Mouse (Mus musculus) midbrain, embryonic 16.5 days (tissue): ENCODE measurements around the gene Lrrc74a. TPM values are rescaled to one million over a fixed set of nuclear protein-coding genes. Genes with fewer than 3 reads are reported as not detected.

ENCODE experiments used
- ATAC-seq: fragments of 200-750 bp; cut with Nextera tagmentation; 2 replicates; pipeline ENCODE4 v1.8.0; 2017; ENCODE audit warnings: moderate TSS enrichment
- H3K27ac ChIP-seq: fragments of 300-500 bp; sonication (generic); 2 replicates; pipeline ENCODE4 v1.5.1; 2014; ENCODE audit warnings: mild to moderate bottlenecking, low read length, mixed read lengths
- H3K27me3 ChIP-seq: fragments of 300-500 bp; sonication (generic); 2 replicates; pipeline ENCODE4 v1.6.1; 2014; ENCODE audit warnings: low read depth, low read length, mixed read lengths; ENCODE audit not compliant: control insufficient read depth, insufficient read depth
- H3K36me3 ChIP-seq: fragments of 300-500 bp; sonication (generic); 2 replicates; pipeline ENCODE4 v1.6.1; 2014; ENCODE audit warnings: mild to moderate bottlenecking, low read length, moderate library complexity, mixed read lengths; ENCODE audit not compliant: control insufficient read depth, insufficient read depth
- H3K4me1 ChIP-seq: fragments of 300-500 bp; sonication (generic); 2 replicates; pipeline ENCODE4 v1.6.1; 2014; ENCODE audit warnings: mild to moderate bottlenecking, low read length, mixed read lengths; ENCODE audit not compliant: control insufficient read depth, insufficient read depth
- H3K4me2 ChIP-seq: fragments of 300-500 bp; sonication (generic); 2 replicates; pipeline ENCODE4 v1.6.1; 2014; ENCODE audit warnings: mild to moderate bottlenecking, low read length, mixed read lengths
- H3K4me3 ChIP-seq: fragments of 300-500 bp; sonication (generic); 2 replicates; pipeline ENCODE4 v1.5.1; 2014; ENCODE audit warnings: low read depth, mild to moderate bottlenecking, low read length, moderate library complexity, mixed read lengths
- H3K9ac ChIP-seq: fragments of 300-500 bp; sonication (generic); 2 replicates; pipeline ENCODE4 v1.6.1; 2014; ENCODE audit warnings: low read depth, low read length, mixed read lengths
- H3K9me3 ChIP-seq: fragments of 300-500 bp; sonication (generic); replicated peaks from 2 replicates; pipeline ENCODE4 v1.6.1; 2014; ENCODE audit warnings: mild to moderate bottlenecking, low read length, mixed read lengths; ENCODE audit not compliant: control insufficient read depth, poor library complexity, severe bottlenecking
- WGBS: fragments of 180-500 bp; shearing (Covaris S2); extraction: QIAGEN DNeasy Blood & Tissue Kit; methylation state at CpG from one replicate; pipeline ENCODE4 v1.1.7; 2014; 5-methylcytosine and 5-hydroxymethylcytosine counted together
- polyA plus RNA-seq: library from polyadenylated mRNA; unstranded; fragments of >200 nt; fragmentation: Nextera tagmentation; extraction: Ambion mirVana; gene quantifications from 2 replicates; pipeline ENCODE4 v1.2.1, GENCODE M21; 2015

Lrrc74a gene
- polyA plus RNA-seq, result not detected in 2 replicates

- WGBS, result 86% methylated on average over 8 of the region's 8 CpGs
- Histone ChIP-seq H3K27ac (no peak within 1 kb of the TSS), H3K4me3 (no peak within 1 kb of the TSS), H3K4me2 (no peak within 1 kb of the TSS), H3K9ac (no peak within 1 kb of the TSS), H3K9me3 (no peaks in the 10 kb centered on the region), H3K4me1 (no peaks in the 10 kb centered on the region), H3K27me3 (no peaks in the 10 kb centered on the region), H3K36me3 (no peaks in the 10 kb centered on the region)
- no peak for ATAC-seq
Measured at GRCm38 (mm10) chr12:86734319-86734810, at the start of gene Lrrc74a. Gene Lrrc74a, plus strand, starts transcription at chr12:86734369.

- Histone ChIP-seq H3K36me3 (peaks cover 20% of the 10 kb centered on the region), H3K27ac (no peak overlapping the region), H3K27me3 (no peaks in the 10 kb centered on the region), H3K4me1 (peaks cover 38% of the 10 kb centered on the region), H3K9ac (no peak overlapping the region), H3K4me3 (no peak overlapping the region), H3K4me2 (no peak overlapping the region), H3K9me3 (no peaks in the 10 kb centered on the region)
- ATAC-seq, result no peak
- WGBS, result 76% methylated on average over 9 of the region's 9 CpGs
Measured at GRCm38 (mm10) chr12:86685275-86685674, 48.9 kb upstream of the Lrrc74a start.

- Histone ChIP-seq H3K4me1 (peaks cover 35% of the 10 kb centered on the region), H3K4me2 (no peak overlapping the region), H3K4me3 (no peak overlapping the region), H3K27ac (peak overlapping the region; percentile 47; the same call in 1 of the 2 replicates), H3K9me3 (no peaks in the 10 kb centered on the region), H3K9ac (no peak overlapping the region), H3K36me3 (peaks cover 25% of the 10 kb centered on the region), H3K27me3 (no peaks in the 10 kb centered on the region)
- ATAC-seq, result 0 out of 2 replicates have a peak, but pooled peaks have one; percentile 6
- 64% methylated on average over 12 of the region's 13 CpGs for WGBS
Measured at GRCm38 (mm10) chr12:86686551-86687330, 47.4 kb upstream of the Lrrc74a start.

- no peak overlapping the region for H3K4me3 ChIP-seq
- H3K27ac ChIP-seq, result no peak overlapping the region
- WGBS, result 75% methylated on average over 4 of the region's 4 CpGs
- H3K4me2 ChIP-seq, result no peak overlapping the region
- no peak for ATAC-seq
- H3K9ac ChIP-seq, result no peak overlapping the region
- no peaks in the 10 kb centered on the region for H3K9me3 ChIP-seq
- H3K36me3 ChIP-seq, result peaks cover 28% of the 10 kb centered on the region
- H3K27me3 ChIP-seq, result no peaks in the 10 kb centered on the region
- peaks cover 27% of the 10 kb centered on the region for H3K4me1 ChIP-seq
Measured at GRCm38 (mm10) chr12:86687445-86687955, 46.7 kb upstream of the Lrrc74a start.

- peaks cover 28% of the 10 kb centered on the region for H3K36me3 ChIP-seq
- no peak for ATAC-seq
- 87% methylated on average over 4 of the region's 4 CpGs for WGBS
- H3K4me2 ChIP-seq, result no peak overlapping the region
- H3K4me3 ChIP-seq, result no peak overlapping the region
- no peaks in the 10 kb centered on the region for H3K9me3 ChIP-seq
- H3K27ac ChIP-seq, result no peak overlapping the region
- H3K4me1 ChIP-seq, result peaks cover 22% of the 10 kb centered on the region
- no peaks in the 10 kb centered on the region for H3K27me3 ChIP-seq
- H3K9ac ChIP-seq, result no peak overlapping the region
Measured at GRCm38 (mm10) chr12:86687971-86688573, 46.1 kb upstream of the Lrrc74a start.

- Histone ChIP-seq H3K4me3 (no peak overlapping the region), H3K4me2 (no peak overlapping the region), H3K27me3 (no peaks in the 10 kb centered on the region), H3K36me3 (peaks cover 28% of the 10 kb centered on the region), H3K9me3 (no peaks in the 10 kb centered on the region), H3K4me1 (peaks cover 14% of the 10 kb centered on the region), H3K9ac (no peak overlapping the region), H3K27ac (no peak overlapping the region)
- 97% methylated on average over 27 of the region's 27 CpGs for WGBS
- ATAC-seq, result no peak
Measured at GRCm38 (mm10) chr12:86688917-86689316, 45.3 kb upstream of the Lrrc74a start.

- Histone ChIP-seq H3K36me3 (peaks cover 34% of the 10 kb centered on the region), H3K9me3 (no peaks in the 10 kb centered on the region)
- 85% methylated on average over 12 of the region's 12 CpGs for WGBS
Measured at GRCm38 (mm10) chr12:86690700-86691485, 43.3 kb upstream of the Lrrc74a start.

GRCm38 (mm10) chr12:86692471-86693356 lies 41.5 kb upstream of the Lrrc74a start:
- Histone ChIP-seq H3K4me3 (no peak overlapping the region), H3K27ac (no peak overlapping the region), H3K27me3 (no peaks in the 10 kb centered on the region), H3K4me2 (no peak overlapping the region), H3K9ac (no peak overlapping the region), H3K9me3 (no peaks in the 10 kb centered on the region), H3K4me1 (no peaks in the 10 kb centered on the region; the same call in 1 of the 2 replicates), H3K36me3 (peaks cover 37% of the 10 kb centered on the region)
- 70% methylated on average over 5 of the region's 5 CpGs for whole genome bisulfite sequencing
- ATAC-seq, result no peak

More at GRCm38 (mm10) chr12:86690700-86691485, 43.3 kb upstream of the Lrrc74a start:
- Histone ChIP-seq H3K4me2 (no peak overlapping the region), H3K27me3 (no peaks in the 10 kb centered on the region), H3K4me1 (no peaks in the 10 kb centered on the region), H3K4me3 (no peak overlapping the region), H3K27ac (no peak overlapping the region), H3K9ac (no peak overlapping the region)
- ATAC-seq, result no peak
